Mouse (Mus musculus): ENCODE measurements around the gene Atp11c.
A peak's percentile ranks its signal among the peaks of the same experiment; 100 is the strongest.

The Atp11c gene

DNA sequence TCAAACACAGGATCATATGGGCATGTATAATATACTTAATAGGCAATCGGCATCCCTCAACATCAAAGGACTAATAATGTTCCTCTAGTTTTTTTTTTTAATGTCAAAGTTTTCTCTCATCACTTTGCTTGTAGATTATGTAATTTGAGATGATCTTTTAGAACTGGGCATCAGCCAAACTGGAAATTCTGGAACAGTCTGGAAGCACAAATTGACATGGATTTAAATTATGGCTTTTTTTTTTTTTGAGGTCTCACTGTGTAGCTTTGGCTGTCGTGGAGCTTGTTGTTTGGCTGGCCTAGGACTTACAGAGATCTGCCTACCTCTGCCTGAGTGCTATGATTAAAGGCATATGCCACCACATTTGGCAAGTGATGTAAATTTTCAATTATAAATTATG lies 210.8 kb downstream of the Atp11c start:
- no peak for DNase-seq

DNA sequence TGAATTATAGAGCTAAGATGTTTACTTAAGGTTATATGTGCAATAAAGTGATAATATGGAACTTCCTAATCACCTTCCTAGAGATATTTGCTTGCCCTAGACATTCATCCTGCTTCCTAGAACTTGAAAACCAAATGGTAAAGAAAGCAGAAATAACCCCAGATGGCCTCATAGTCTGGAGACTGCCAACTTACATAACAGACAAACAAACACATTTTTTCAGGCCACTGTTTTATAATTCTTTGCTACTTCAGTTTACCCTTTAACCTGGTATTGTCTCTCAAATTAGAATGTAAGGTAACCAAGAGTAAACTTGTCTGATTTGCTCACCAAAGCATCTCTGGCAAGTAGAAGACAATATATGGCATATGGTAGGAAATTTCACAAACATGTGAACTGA lies 212.1 kb downstream of the Atp11c start:
- DNase-seq: no peak

DNA sequence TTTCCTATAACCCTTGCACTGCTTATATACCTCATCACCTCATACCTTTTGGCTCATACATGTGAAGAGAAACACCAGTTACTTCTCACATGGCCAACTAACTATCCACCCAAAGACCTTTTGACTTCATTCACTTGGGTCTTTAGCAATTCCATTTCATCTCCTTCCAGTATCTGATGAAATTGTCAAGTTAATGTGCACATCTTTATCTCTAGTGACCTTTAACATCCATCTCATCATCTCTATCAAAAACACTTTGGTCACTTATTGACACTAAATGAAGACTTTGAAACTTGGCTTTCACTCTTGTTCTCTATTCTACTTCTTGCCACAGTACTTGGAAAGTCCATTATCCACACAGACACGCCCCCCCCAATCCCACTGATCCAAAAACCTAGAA lies 243.8 kb downstream of the Atp11c start:
- no peak for DNase-seq

DNA sequence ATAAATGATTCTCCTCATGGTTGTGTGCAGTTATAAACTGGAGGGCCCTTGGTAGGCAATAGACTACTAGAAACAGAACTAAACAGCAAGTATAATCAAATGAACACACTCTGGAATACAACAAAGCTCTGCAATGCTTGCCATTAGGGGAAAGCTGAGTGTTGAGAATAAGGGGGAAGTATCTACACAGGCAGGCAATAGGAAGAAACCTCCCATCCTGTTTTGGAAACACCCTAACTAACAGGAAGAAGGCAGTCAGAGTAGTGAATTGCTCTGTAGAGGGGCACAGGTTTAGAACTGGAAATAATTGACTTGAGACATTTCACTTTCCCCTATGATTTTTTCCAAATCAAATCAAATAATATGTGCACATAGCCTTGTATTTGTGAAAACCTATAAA lies 247.1 kb downstream of the Atp11c start:
- no peak for DNase-seq

DNA sequence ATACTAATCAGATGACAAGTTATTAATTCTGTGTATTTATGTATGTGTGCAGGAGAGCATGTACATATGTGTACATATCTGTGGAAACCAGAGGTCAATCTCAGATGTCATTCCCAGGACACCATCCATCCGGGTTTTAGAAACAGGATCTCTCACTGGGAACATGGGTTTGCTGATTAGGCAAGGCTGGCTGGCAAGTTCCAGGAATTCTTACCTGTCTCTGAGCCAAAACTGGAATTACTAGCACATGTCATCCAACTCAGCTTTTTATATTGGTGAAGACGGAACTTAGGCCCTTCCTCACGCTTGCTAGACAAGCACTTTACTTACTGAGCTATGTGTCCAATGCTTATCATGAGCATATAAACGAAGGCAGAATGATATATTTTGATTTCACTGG lies 247.5 kb downstream of the Atp11c start:
- DNase-seq: no peak

DNA sequence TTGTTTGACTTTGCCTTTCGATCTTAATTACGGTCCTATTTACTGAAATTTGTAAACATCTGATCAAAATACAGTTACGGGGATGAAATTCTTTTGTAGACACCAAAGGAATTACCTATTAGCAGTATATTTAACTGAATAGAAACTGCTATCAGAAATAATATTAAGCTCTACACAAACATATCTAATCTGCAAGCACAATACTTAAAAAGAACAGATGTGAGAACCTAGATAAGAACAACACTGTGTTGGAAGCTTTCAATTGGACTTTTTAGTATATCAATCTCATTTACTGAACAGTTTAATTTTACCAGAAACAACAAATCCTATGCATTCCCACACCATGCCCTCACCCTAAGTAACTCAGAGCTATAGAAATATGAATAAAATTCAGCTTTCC lies 262.8 kb downstream of the Atp11c start:
- DNase-seq: no peak

DNA sequence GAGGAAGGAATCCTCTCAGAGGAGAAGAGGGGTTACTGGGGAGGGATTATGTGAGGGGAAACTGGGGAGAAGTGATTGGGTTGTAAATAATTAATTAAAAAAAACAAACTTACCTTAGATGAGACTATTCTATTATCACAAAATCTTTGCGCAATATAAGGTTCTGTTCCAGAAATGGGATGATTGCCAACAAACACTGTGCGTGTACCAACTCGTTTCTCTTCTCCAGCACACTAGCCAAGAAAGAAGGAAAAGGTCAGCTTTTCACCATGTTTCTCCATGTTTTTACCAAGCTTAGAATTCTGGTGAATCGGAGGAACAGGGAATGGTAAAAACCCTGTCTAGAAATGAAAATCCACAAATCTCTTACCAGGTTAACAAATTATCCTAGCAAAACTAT lies 271.2 kb downstream of the Atp11c start:
- no peak for DNase-seq

DNA sequence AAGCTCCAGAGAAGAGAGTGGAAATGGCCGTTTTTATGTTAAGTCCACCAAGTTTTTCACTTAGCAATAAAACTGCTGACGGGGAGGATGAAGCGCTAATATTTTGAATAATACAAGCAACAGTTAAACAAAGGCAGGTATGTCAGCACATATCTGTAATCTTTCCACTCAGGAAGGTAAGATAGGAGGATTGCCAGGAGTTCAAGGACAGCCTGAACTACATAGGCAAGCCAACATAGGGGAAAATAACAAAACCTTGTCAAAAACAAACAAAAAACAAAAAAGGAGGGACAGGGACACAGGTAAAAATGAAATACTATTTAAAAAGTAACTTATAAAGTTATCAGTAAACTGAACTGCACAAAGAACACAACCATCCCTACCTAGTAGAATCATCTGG lies 274.8 kb downstream of the Atp11c start:
- DNase-seq: no peak

DNA sequence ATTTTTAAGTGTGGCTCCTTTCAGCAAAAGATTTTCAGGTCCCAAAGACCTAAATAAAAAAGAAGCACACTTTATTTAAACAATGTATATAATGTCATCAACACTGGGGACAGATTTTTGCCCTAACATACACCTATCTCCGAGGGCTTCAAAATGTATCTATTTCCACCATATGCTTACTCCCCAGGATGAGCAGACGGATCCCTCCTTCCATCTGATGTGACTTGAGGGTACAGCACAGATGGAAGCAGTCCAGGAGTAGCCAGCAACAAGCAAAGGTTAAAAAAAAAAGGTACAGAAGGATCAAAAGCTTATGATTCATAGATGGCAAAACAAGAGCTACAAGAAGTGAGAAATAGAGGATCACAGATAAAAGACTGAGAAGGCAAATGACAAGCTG lies 300.2 kb downstream of the Atp11c start:
- DNase-seq: peak; percentile 61

DNA sequence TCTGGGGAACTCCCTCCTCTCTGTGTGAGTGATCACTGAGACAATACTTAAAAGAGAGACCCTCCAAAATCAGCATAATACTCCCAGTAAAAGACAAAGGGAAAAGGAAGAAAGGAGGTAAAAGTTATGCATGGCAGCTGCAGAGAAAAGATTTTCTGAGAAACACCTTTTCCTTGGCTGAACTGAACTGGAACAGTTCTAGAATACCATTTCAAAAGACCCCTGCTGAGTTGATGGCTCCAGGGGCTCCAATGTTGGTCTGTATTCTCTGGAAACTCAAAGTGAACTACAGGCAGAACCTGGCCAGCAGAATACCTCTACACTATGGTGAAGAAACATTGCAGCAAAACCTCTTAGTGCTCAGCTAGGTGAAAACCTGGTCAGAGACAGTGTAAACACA lies 337.2 kb downstream of the Atp11c start:
- DNase-seq: no peak

DNA sequence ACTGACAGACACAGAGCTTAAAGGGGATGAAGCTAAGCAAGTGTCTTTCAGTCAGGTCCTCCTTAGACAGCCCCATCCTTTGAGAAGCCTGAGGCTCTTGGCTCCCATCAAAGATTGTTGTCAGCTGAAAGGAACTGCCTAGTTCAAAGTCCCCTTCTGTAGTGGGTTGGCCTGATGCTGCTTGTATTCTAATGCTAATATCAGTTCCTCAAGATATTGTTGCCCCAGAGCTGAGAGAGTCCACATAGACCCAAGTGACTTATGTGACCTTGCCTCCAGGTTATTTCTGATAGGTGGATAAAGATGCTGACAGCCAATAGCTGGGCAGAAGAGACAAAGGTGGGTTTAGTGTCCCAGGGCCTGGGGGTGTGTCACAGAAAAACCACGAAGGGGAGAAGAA lies 404.8 kb downstream of the Atp11c start:
- no peak for DNase-seq

DNA sequence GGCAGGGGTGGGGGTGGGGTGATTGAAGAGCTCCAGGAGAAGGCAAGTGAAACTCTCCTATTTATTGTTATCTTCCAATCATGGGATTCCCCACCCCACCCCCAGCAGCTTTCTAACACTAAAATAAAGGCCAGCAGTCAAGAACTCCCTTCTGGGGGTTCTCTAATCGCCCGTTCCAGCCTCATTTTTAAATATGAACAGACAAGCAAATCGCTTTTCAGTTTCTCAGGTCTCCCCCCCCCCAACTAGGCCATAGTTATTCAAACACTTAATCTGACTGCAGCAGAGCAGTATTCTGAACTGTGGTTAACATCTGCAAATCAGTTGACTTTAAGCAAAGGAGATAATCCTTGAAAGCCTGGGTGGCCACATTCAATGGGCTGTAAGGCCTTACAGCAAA lies 409.9 kb downstream of the Atp11c start:
- no peak for DNase-seq

DNA sequence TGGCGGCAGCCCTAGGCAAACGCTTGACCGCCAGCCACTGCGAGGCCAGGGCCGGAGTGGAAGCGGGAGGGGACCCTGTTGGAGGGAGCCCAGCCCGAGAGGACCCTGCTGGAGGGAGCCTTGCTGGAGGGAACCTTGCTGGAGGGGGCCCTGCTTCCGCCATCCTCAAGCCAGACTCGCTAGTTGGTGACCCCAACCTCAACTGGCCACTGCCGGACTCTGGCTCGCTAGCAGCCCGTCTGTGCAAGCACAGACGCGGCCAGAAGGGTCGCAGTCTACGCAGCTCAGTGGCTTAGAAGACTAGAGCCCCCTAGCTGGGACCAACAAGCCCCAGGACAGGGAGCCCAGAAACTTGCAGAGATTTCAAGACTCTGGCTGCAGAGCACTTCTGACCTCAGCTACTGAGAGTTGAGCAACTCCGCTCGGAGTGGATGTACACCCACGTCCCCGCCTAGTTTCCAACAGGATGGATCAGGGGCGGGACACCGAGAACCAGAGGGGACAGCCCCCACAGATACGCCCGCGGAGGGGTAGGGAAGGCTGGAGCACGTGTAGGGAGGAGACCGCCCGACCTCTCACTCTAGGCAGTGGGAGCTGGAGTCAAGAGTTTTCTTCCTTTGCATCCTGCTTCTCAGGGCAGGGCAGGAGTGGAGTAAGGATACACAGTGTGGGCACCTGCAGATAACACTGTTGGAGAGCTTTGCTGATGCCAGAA lies 413.6 kb downstream of the Atp11c start, which contains the start of gene Mcf2:
Gene Mcf2, minus strand, starts transcription at position 346 of the 715 bp plus-strand sequence.
- DNase-seq: no peak

DNA sequence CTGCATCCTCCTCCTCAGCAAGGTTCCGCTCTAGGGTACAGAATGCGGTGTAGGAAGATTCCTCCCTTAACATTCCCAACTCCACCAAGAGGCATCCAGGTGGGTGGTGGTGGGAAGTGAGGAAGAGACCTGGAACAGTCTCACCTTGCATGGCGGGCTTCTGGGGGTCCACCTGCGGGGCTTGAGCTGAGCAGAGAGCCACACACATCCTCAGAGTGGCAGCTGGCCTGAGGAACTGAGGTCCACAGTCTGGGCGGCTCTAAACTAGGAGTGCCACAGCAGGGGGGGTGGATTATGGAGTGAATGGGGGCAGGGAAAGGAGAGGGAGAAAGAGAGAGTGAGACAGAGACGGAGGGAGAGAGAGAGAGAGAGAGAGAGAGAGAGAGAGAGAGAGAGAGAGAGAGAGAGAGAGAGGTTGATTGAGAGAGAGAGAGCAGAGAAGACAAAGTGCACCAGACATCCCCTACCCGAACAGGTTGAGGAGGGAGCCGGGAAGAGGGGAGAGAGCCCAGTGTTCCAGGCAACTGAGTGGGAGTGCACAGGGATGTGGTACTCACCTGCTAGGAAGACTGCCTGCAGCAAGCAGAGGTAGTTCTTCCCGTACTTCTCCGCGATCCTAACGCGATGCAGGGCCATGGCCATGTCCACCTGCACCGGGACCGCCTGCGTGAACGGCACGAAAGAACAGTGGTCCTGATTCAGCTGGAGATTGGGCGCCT lies 414.3 kb downstream of the Atp11c start:
- no peak for DNase-seq

Measured in cerebellum, adult 9-11 months (tissue).